Mouse (Mus musculus): ENCODE measurements around the gene Serpina3j. TPM values are rescaled to one million over a fixed set of nuclear protein-coding genes. Genes with fewer than 3 reads are reported as not detected.
"Not testable (repeated sequence)": the region's sequence is repeated elsewhere in the genome, so short reads cannot be mapped to it uniquely, and the experiment has no call there.

Serpina3j gene
- polyA plus RNA-seq, 1 experiment, result not detected

DNA sequence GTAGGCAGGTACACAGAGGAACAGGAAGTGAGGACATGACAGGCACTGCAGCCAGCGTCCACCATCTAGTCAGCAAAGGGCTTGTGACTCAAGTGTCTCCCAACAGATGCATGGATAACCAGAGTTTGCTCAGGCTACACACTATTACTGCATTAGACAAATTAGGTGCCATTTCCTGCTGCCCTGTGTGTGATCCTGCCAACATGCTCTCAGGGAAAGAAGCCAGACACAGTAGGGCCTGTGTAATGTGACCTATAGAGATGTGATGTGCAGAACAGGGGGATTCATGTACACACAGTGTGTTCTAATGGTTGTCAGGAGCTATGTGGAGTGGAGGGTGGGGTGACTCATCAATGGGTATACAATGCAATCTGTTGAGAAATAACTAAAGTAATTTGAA, 8.1 kb downstream of the Serpina3j start:
- Histone ChIP-seq H3K4me1 (peaks cover 4% of the 10 kb centered on the region), H3K9me3 (no peaks in the 10 kb centered on the region), H3K4me3 (replicated peaks) (no peak overlapping the region), H3K36me3 (replicated peaks; ENCODE audit: low read length) (no peaks in the 10 kb centered on the region), H3K27me3 (replicated peaks) (peaks cover 16% of the 10 kb centered on the region)
- TF ChIP-seq GATA1 (IDR thresholded peaks at IDR 0.05; ENCODE audit: borderline replicate concordance, low read length) (no peak), FLI1 (IDR thresholded peaks at IDR 0.05; ENCODE audit: low read length) (no peak)

DNA sequence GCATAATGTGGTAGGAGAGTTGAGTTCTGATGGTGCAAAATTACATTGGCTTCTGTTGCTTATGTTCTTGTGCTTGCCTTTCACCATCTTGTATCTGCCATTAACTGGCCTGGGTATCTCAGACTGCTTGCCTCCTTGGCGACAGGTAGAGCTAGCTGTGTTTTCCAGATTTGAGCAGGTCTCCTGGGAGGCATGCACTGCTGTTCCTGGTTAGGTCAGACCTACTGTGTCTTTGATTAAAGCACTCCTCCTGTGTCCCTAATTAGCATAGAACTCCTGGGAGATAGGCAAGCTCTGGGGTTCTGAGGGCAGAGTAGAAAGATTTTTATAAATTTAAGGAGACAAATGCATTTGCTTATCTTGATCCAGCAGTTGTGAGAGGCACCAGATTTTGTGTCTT, 17.3 kb downstream of the Serpina3j start:
- Histone ChIP-seq H3K27me3 (replicated peaks) (peaks cover 1% of the 10 kb centered on the region), H3K36me3 (replicated peaks; ENCODE audit: low read length) (no peaks in the 10 kb centered on the region), H3K9me3 (no peaks in the 10 kb centered on the region), H3K4me3 (replicated peaks) (no peak overlapping the region), H3K4me1 (no peaks in the 10 kb centered on the region)
- no peak for TF ChIP-seq GATA1 (IDR thresholded peaks at IDR 0.05; ENCODE audit: borderline replicate concordance, low read length)
- no peak for TF ChIP-seq FLI1 (IDR thresholded peaks at IDR 0.05; ENCODE audit: low read length)

DNA sequence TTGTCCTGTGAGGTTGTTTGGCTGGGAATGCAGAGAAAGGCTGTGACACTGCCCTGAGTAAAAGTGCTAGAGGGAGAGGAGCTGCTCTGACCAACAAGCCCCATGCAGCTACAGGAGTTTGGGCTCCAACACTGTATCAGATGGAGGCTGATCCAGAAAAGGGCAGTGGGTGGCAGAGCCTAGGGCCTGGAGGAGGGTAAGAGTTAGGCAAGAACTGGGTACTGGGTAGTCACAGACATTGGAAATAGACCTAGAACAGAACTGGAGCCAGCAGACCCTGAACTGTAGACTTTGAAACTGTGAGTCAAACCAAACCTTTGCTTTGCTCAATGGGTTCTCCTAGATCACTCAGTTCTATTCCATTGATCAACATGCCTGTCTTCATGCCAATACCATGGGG, 22.5 kb downstream of the Serpina3j start:
- not testable (repeated sequence) for H3K36me3 ChIP-seq (replicated peaks; ENCODE audit: low read length); H3K4me3 ChIP-seq (replicated peaks); H3K9me3 ChIP-seq; H3K4me1 ChIP-seq
- H3K27me3 ChIP-seq (replicated peaks), result peaks cover 12% of the 10 kb centered on the region

DNA sequence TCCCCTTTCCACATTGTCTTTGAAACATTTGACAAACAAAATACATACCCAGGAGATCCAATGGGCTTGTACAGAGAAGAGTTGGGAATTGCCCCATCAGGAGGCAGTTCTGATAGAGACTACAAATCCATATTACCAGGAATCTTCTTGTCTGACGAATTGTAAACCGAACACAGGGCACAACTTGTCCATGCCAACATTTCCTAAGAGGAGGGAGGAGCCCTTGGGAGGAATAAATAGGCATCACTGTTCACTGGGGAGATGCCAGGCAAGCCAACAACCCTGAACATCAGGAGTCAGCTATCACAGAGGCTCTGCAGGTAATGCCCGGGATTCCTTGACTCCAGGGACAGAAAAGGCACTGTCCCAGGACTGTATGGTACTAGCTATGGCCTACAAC, 23.9 kb downstream of the Serpina3j start, which contains the start of the genes Serpina3k and Serpina3m:
TSS of gene Serpina3k (plus strand) at position 261 of the 400 bp plus-strand sequence.
TSS of gene Serpina3m (plus strand) at position 261 of the 400 bp plus-strand sequence.
- peaks cover 12% of the 10 kb centered on the region for H3K27me3 ChIP-seq (replicated peaks)
- H3K4me3 ChIP-seq (replicated peaks); H3K4me1 ChIP-seq; H3K36me3 ChIP-seq (replicated peaks; ENCODE audit: low read length); H3K9me3 ChIP-seq: not testable (repeated sequence)

DNA sequence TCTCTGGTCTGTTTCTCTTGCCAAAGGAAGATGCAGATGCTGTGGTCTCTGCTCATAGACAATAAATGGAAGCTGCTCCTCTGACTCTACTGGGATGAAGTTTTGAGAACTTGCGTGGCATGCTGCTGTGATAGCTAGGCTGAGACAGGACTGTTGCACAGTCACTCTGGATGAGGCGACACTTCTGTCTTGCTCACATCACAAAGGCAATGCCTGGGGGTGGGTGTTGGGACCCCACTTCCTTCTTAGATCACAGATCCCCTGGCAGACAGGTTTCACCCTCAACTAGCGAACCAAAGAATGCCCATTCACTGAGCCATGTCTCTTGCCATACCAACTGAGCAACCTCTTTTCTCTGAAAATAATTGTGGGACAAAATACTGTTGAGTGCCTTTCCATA, 24.4 kb downstream of the Serpina3j start:
- no peak for TF ChIP-seq GATA1 (IDR thresholded peaks at IDR 0.05; ENCODE audit: borderline replicate concordance, low read length)
- Histone ChIP-seq H3K9me3 (0 out of 2 replicates have a peak, but pooled peaks cover 8% of the 10 kb centered on the region), H3K4me1 (no peaks in the 10 kb centered on the region), H3K27me3 (replicated peaks) (peaks cover 12% of the 10 kb centered on the region), H3K4me3 (replicated peaks) (no peak overlapping the region), H3K36me3 (replicated peaks; ENCODE audit: low read length) (no peaks in the 10 kb centered on the region)

DNA sequence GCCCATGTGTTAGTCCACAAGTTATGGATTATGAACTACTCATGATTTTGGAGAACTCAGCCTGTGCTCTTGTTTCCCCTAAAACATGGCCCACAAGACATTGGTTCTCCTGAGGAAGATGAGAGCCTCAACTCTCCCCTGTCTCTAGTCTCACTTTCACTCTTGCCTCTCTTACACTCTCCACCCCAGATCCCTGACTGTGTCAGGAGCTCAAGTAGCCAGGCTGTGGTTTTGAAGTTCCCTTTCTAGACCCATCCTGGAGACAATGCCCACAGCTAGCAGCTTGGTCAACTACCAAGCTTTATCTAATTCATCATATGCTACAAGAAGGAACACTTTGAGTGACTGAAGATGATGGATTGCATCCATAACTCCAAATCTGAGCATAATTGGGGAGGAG, 28.1 kb downstream of the Serpina3j start:
- not testable (repeated sequence) for H3K4me3 ChIP-seq (replicated peaks); H3K36me3 ChIP-seq (replicated peaks; ENCODE audit: low read length)
- peaks cover 12% of the 10 kb centered on the region for H3K27me3 ChIP-seq (replicated peaks)

DNA sequence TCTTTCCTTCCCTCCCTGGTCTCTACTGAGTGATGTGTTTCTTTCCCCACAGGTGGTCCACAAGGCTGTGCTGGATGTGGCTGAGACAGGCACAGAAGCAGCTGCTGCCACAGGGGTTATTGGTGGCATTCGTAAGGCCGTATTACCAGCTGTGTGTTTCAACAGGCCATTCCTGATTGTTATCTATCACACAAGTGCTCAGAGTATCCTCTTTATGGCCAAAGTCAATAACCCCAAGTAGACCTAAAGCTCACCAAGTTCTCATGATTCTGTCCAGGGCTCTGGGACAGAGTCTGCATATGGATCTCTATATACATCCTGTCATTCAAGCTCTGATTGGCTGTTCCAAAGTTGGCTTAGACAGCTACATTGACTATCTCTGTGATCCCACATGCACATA, 30.8 kb downstream of the Serpina3j start:
- H3K4me1 ChIP-seq, result no peaks in the 10 kb centered on the region
- H3K36me3 ChIP-seq (replicated peaks; ENCODE audit: low read length), result no peaks in the 10 kb centered on the region
- TF ChIP-seq GATA1 (IDR thresholded peaks at IDR 0.05; ENCODE audit: borderline replicate concordance, low read length) (no peak), FLI1 (IDR thresholded peaks at IDR 0.05; ENCODE audit: low read length) (no peak)
- H3K4me3 ChIP-seq (replicated peaks), result no peak overlapping the region
- H3K9me3 ChIP-seq, result no peaks in the 10 kb centered on the region
- H3K27me3 ChIP-seq (replicated peaks), result peaks cover 4% of the 10 kb centered on the region

More for the DNA sequence above, 28.1 kb downstream of the Serpina3j start:
- H3K9me3 ChIP-seq, H3K4me1 ChIP-seq: not testable (repeated sequence)

DNA sequence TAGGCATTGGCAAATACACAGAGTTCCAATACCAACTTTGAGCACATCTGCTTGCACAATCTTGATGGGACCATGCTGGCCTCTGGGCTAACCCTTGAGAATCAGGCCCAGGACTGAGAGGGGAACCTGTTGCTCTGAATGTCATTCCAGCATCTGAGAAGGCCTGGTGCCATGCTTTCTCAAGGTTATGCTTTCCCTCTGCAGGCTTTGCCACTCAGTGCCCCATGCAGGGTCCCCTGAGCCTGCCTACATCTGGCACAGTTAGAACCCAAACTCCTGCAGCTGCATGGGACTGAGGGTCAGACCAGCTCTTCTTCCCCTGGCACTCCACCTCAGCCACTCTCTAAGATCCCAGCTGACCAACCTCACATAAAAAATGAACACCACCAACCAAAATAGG, 31.4 kb downstream of the Serpina3j start:
- TF ChIP-seq FLI1 (IDR thresholded peaks at IDR 0.05; ENCODE audit: low read length), result no peak
- Histone ChIP-seq H3K9me3 (no peaks in the 10 kb centered on the region), H3K4me3 (replicated peaks) (no peak overlapping the region), H3K36me3 (replicated peaks; ENCODE audit: low read length) (no peaks in the 10 kb centered on the region), H3K4me1 (no peaks in the 10 kb centered on the region), H3K27me3 (replicated peaks) (peaks cover 2% of the 10 kb centered on the region)

DNA sequence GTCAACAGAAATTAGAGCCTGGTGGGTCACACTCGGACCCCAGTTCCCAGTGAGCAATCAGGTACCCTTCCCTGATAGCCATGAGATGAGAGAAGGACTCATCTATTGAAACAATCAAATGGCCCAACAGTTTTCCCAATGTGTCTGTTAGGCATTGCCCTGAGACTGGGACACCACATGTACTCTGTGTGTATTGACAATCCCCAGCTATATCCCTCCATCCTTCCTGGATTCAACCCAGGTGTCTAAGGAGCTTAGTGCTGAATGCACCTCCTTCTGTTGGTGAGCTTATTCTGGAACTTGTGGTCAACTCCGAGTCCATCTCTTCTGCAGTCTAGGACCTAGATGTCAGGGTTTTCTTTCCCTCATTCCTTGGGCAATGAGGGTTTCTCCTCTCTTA, 32.7 kb downstream of the Serpina3j start:
- H3K9me3 ChIP-seq, result no peaks in the 10 kb centered on the region
- peaks cover 2% of the 10 kb centered on the region for H3K27me3 ChIP-seq (replicated peaks)
- TF ChIP-seq GATA1 (IDR thresholded peaks at IDR 0.05; ENCODE audit: borderline replicate concordance, low read length) (no peak), FLI1 (IDR thresholded peaks at IDR 0.05; ENCODE audit: low read length) (no peak)
- peaks cover 4% of the 10 kb centered on the region; the same call in 1 of the 2 replicates for H3K4me1 ChIP-seq
- H3K36me3 ChIP-seq (replicated peaks; ENCODE audit: low read length), result no peaks in the 10 kb centered on the region
- no peak overlapping the region for H3K4me3 ChIP-seq (replicated peaks)

DNA sequence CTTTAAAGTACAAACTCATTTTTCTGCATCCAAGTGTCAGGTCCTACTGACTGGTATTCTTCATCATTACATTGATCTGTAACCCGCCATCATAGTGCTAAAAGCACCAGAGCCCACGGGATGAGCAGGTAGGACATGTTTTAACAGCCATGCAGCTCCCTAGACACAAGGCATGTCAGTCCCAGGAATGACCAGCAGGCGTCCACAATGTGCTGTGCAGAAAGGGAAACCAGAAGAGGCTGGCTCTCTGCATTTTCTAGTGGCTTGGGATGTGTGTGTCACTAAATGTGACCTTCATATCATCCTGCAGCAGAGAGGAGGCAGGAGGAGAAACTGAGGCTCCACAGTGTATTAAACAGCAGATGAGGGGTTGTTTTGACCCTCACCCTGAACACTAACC, 37.5 kb downstream of the Serpina3j start:
- not testable (repeated sequence) for H3K4me1 ChIP-seq, H3K9me3 ChIP-seq

DNA sequence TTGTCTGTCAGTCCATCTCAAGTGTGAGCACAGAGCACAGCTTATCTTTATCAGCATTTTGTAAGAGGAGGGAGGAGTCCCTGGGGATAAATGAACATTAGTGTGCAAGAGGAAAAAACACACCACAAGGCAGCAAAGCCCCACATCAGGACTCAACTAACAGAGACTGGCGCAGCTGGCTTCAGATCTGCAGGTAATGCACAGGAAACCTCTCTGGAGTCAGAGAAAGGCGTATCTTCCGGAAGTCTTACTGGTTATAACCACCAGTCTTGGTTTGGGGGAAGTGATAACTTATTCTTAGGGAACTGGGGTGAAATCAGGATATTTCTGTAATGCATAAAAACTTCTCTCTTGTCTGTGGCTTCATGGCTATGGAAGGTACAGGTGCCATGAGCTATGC, 41.7 kb downstream of the Serpina3j start:
- no peaks in the 10 kb centered on the region for H3K9me3 ChIP-seq
- H3K36me3 ChIP-seq (replicated peaks; ENCODE audit: low read length), result no peaks in the 10 kb centered on the region
- H3K4me1 ChIP-seq, result peaks cover 6% of the 10 kb centered on the region; the same call in 1 of the 2 replicates
- peaks cover 27% of the 10 kb centered on the region for H3K27me3 ChIP-seq (replicated peaks)
- no peak overlapping the region for H3K4me3 ChIP-seq (replicated peaks)
- TF ChIP-seq GATA1 (IDR thresholded peaks at IDR 0.05; ENCODE audit: borderline replicate concordance, low read length) (no peak), FLI1 (IDR thresholded peaks at IDR 0.05; ENCODE audit: low read length) (no peak)

More for the DNA sequence above, 37.5 kb downstream of the Serpina3j start:
- H3K27me3 ChIP-seq (replicated peaks), result peaks cover 18% of the 10 kb centered on the region
- peak overlapping the region; percentile 59 for H3K4me3 ChIP-seq (replicated peaks)
- H3K36me3 ChIP-seq (replicated peaks; ENCODE audit: low read length), result not testable (repeated sequence)

All from megakaryocyte, embryonic 14.5 days (primary cell).